Mouse (Mus musculus) liver, embryonic 11.5 days (tissue): Measurements from ENCODE around the gene Poc5. TPM values are rescaled to one million over a fixed set of nuclear protein-coding genes. Genes with fewer than 3 reads are reported as not detected.
A peak's percentile ranks its signal among the peaks of the same experiment; 100 is the strongest.

Experiments
- ATAC-seq: fragments of 200-750 bp; cut with Nextera tagmentation; replicated peaks from 2 replicates; pipeline ENCODE4 v1.8.0; 2017; ENCODE audit warnings: moderate number of reproducible peaks, mild to moderate bottlenecking, moderate TSS enrichment, moderate library complexity; ENCODE audit not compliant: low FRiP score
- DNase-seq: peaks from one replicate; pipeline ENCODE4 v3.0.0-alpha.2; 2017; ENCODE audit warnings: low spot score
- H3K27ac ChIP-seq: fragments of 300-500 bp; sonication (generic); 2 replicates; pipeline ENCODE4 v1.5.1; 2014; ENCODE audit warnings: mild to moderate bottlenecking, low read depth, low read length, control low read depth
- H3K27me3 ChIP-seq: fragments of 300-500 bp; sonication (generic); replicated peaks from 2 replicates; pipeline ENCODE4 v1.6.1; 2014; ENCODE audit warnings: low read length, mixed read lengths; ENCODE audit not compliant: control insufficient read depth, insufficient read depth
- H3K36me3 ChIP-seq: fragments of 300-500 bp; sonication (generic); 2 replicates; pipeline ENCODE4 v1.6.1; 2014; ENCODE audit warnings: mild to moderate bottlenecking, low read length, moderate library complexity, mixed read lengths; ENCODE audit not compliant: control insufficient read depth, insufficient read depth
- H3K4me1 ChIP-seq: fragments of 300-500 bp; sonication (generic); replicated peaks from 2 replicates; pipeline ENCODE4 v1.6.1; 2014; ENCODE audit warnings: low read length, mixed read lengths; ENCODE audit not compliant: control insufficient read depth, insufficient read depth
- H3K4me2 ChIP-seq: fragments of 300-500 bp; sonication (generic); 2 replicates; pipeline ENCODE4 v1.6.1; 2014; ENCODE audit warnings: mild to moderate bottlenecking, control low read depth, moderate library complexity
- H3K4me3 ChIP-seq: fragments of 300-500 bp; sonication (generic); 2 replicates; pipeline ENCODE4 v1.5.1; 2014; ENCODE audit warnings: low read depth, low read length, control low read depth
- H3K9ac ChIP-seq: fragments of 300-500 bp; sonication (generic); 2 replicates; pipeline ENCODE4 v1.6.1; 2014; ENCODE audit warnings: low read depth, low read length, control low read depth
- H3K9me3 ChIP-seq: fragments of 300-500 bp; sonication (generic); 2 replicates; pipeline ENCODE4 v1.6.1; 2016; ENCODE audit warnings: low read length, inconsistent platforms, mixed read lengths; ENCODE audit not compliant: control insufficient read depth
- WGBS: fragments of 180-500 bp; shearing (Covaris S2); extraction: QIAGEN DNeasy Blood & Tissue Kit; methylation state at CpG from one replicate; pipeline ENCODE4 v1.1.7; 2014; 5-methylcytosine and 5-hydroxymethylcytosine counted together
- polyA plus RNA-seq: library from polyadenylated mRNA; unstranded; fragments of >200 nt; fragmentation: Nextera tagmentation; extraction: Ambion mirVana; gene quantifications from 2 replicates; pipeline ENCODE4 v1.2.1, GENCODE M21; 2014

Poc5 gene
- polyA plus RNA-seq = 12.4 and 15.9 TPM in 2 replicates

- under 1% methylated on average over 44 of the region's 44 CpGs for WGBS
- Histone ChIP-seq H3K27ac (no peak within 1 kb of the TSS), H3K36me3 (peaks cover 9% of the 10 kb centered on the region; the same call in 1 of the 2 replicates), H3K4me2 (peak within 1 kb of the TSS; percentile 80), H3K9ac (peak within 1 kb of the TSS; percentile 54), H3K4me1 (peaks cover 6% of the 10 kb centered on the region), H3K4me3 (peak within 1 kb of the TSS; percentile 62), H3K9me3 (no peaks in the 10 kb centered on the region), H3K27me3 (no peaks in the 10 kb centered on the region)
- peak; percentile 92 for DNase-seq
- peak; percentile 100 for ATAC-seq
Observed at GRCm38 (mm10) chr13:96388042-96388888, at the start of gene Poc5. Poc5 (plus strand) TSS chr13:96388294.

DNA sequence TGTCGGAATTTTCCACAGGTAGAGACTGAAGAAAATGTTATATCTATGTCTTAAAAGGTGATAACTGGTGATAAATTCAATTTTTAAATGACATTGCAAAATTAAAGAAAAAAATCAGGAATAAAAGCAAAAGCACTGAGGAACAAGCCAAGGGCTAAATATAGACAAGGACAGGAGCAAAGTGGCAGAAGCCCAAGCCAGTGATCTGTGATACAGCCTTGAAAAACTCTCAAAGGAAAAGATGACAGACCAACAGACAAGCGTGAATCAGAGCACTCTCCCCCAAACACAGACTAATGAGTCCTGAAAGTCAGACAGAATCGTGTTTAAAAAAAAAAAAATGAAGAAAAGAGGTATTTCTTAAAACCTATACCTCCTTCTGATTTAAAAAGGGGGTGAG lies 46.6 kb upstream of the Poc5 start:
- H3K9me3 ChIP-seq = no peaks in the 10 kb centered on the region
- no peak overlapping the region for H3K27ac ChIP-seq
- WGBS = 68% methylated on average over 3 of the region's 3 CpGs
- no peak overlapping the region for H3K4me2 ChIP-seq
- no peak overlapping the region for H3K9ac ChIP-seq
- DNase-seq (no peak), ATAC-seq (no peak)
- H3K4me1 ChIP-seq = no peaks in the 10 kb centered on the region
- no peaks in the 10 kb centered on the region for H3K27me3 ChIP-seq
- no peak overlapping the region for H3K4me3 ChIP-seq
- H3K36me3 ChIP-seq = no peaks in the 10 kb centered on the region

DNA sequence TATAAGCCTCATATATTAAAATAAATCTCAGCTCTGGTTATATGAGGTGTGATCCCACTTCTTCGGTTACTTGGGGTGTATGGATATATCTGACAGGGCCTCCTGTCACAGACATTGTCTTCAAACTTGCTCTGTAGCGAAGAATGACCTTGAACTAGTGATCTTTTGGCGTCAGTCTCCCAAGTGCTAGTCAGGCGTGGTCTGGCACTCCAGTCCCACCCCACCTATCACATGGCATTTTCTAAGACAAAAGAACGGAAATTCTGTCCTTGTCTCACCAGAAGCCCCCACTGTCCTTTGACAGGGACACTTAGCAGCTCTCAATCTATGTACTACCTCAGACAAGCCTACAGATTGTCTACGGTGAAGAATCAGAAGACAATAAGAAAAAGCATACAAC lies 43.3 kb upstream of the Poc5 start:
- no peak overlapping the region for H3K4me2 ChIP-seq
- no peak overlapping the region for H3K9ac ChIP-seq
- no peak overlapping the region for H3K4me3 ChIP-seq
- no peaks in the 10 kb centered on the region for H3K36me3 ChIP-seq
- H3K27ac ChIP-seq = no peak overlapping the region
- H3K9me3 ChIP-seq = no peaks in the 10 kb centered on the region
- DNase-seq (no peak), ATAC-seq (no peak)
- WGBS = 75% methylated on average over 6 of the region's 6 CpGs
- no peaks in the 10 kb centered on the region for H3K27me3 ChIP-seq
- no peaks in the 10 kb centered on the region for H3K4me1 ChIP-seq

- ATAC-seq (no peak), DNase-seq (no peak)
- no peak overlapping the region for H3K27ac ChIP-seq
- no peak overlapping the region for H3K4me2 ChIP-seq
- no peaks in the 10 kb centered on the region for H3K4me1 ChIP-seq
- H3K9me3 ChIP-seq = no peaks in the 10 kb centered on the region
- no peaks in the 10 kb centered on the region for H3K36me3 ChIP-seq
- 38% methylated on average over 3 of the region's 3 CpGs for WGBS
- no peak overlapping the region for H3K4me3 ChIP-seq
- no peaks in the 10 kb centered on the region for H3K27me3 ChIP-seq
- H3K9ac ChIP-seq = no peak overlapping the region
Observed at GRCm38 (mm10) chr13:96346581-96346980, 41.5 kb upstream of the Poc5 start.

DNA sequence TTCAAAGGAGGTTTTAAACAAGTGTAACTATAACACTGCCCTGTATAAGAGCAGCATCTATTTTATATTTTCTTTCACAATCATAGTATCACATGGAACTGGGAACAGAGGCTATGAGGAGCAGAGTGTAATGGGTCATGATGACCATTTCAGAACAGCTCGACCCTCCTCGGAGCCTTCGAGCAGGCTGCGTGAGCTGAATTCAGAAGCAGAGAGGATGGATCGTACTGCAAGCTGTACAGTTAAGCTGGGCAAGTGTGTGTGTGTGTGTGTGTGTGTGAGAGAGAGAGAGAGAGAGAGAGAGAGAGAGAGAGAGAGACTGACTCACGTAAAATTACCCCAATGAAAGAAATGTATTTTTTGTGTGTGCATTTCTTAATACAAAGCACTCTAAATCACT lies 37.9 kb upstream of the Poc5 start:
- DNase-seq (no peak), ATAC-seq (no peak)
- no peak overlapping the region for H3K4me3 ChIP-seq
- H3K27ac ChIP-seq = no peak overlapping the region
- H3K4me1 ChIP-seq = no peaks in the 10 kb centered on the region
- H3K9me3 ChIP-seq = no peaks in the 10 kb centered on the region
- no peak overlapping the region for H3K4me2 ChIP-seq
- H3K27me3 ChIP-seq = no peaks in the 10 kb centered on the region
- no peak overlapping the region for H3K9ac ChIP-seq
- WGBS = 87% methylated on average over 6 of the region's 6 CpGs
- no peaks in the 10 kb centered on the region for H3K36me3 ChIP-seq

DNA sequence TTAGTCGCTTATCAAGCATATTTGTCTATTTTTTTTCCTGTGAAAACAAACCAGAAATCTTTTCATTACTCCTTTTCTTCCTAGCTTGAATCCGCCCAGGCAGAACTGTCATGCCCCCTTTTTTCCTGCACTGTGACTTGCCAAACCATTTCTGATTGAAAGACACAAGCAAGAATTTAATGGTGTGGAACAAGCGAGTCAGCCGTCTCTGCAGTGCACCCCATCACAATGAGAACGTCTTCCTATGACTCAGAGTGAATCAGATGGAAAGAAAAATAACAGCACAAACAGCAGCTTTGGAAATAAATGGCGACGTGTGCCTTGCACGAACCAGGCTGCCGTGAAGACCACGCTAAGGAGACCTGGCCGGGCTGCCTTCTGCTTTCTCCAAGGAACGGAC lies 36.8 kb upstream of the Poc5 start:
- no peak overlapping the region for H3K4me2 ChIP-seq
- H3K27ac ChIP-seq = no peak overlapping the region
- no peaks in the 10 kb centered on the region for H3K27me3 ChIP-seq
- H3K9me3 ChIP-seq = no peaks in the 10 kb centered on the region
- ATAC-seq (no peak), DNase-seq (no peak)
- H3K36me3 ChIP-seq = no peaks in the 10 kb centered on the region
- no peaks in the 10 kb centered on the region for H3K4me1 ChIP-seq
- 83% methylated on average over 12 of the region's 12 CpGs for WGBS
- no peak overlapping the region for H3K4me3 ChIP-seq
- no peak overlapping the region for H3K9ac ChIP-seq

- Histone ChIP-seq H3K9ac (no peak overlapping the region), H3K27ac (no peak overlapping the region), H3K9me3 (no peaks in the 10 kb centered on the region), H3K4me3 (no peak overlapping the region), H3K4me2 (no peak overlapping the region), H3K36me3 (no peaks in the 10 kb centered on the region), H3K27me3 (no peaks in the 10 kb centered on the region), H3K4me1 (no peaks in the 10 kb centered on the region)
- DNase-seq (no peak), ATAC-seq (no peak)
- 4% methylated on average over 2 of the region's 2 CpGs for WGBS
Observed at GRCm38 (mm10) chr13:96375519-96375918, 12.6 kb upstream of the Poc5 start.

DNA sequence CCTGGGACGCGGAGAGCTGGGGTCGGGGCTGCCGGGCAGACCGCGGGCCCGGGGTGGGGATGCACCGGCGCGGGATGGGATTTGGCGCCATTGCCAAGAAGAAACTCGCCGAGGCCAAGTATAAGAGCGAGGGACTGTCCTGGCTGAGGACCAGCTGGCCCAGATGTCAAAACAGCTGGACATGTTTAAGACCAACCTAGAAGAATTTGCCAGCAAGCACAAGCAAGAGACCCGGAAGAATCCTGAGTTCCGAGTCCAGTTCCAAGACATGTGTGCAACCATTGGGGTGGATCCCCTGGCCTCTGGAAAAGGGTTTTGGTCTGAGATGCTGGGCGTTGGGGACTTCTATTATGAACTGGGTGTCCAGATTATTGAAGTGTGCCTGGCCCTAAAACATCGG lies 11.2 kb upstream of the Poc5 start:
- DNase-seq = no peak
- WGBS = 89% methylated on average over 18 of the region's 18 CpGs
- Histone ChIP-seq H3K4me2 (no peak overlapping the region), H3K36me3 (no peaks in the 10 kb centered on the region), H3K9me3 (no peaks in the 10 kb centered on the region), H3K9ac (no peak overlapping the region), H3K4me1 (no peaks in the 10 kb centered on the region), H3K27me3 (no peaks in the 10 kb centered on the region), H3K27ac (no peak overlapping the region), H3K4me3 (no peak overlapping the region)
- no peak for ATAC-seq

GRCm38 (mm10) chr13:96377883-96378282 lies 10.2 kb upstream of the Poc5 start:
- Histone ChIP-seq H3K4me1 (no peaks in the 10 kb centered on the region), H3K27ac (no peak overlapping the region), H3K9me3 (no peaks in the 10 kb centered on the region), H3K27me3 (no peaks in the 10 kb centered on the region), H3K4me2 (no peak overlapping the region), H3K36me3 (no peaks in the 10 kb centered on the region), H3K4me3 (no peak overlapping the region), H3K9ac (no peak overlapping the region)
- ATAC-seq (no peak), DNase-seq (no peak)
- 56% methylated on average over 4 of the region's 4 CpGs for WGBS
